Mouse (Mus musculus) gastrocnemius, adult 8-10 months (tissue): ENCODE measurements around the gene Fkbp11. TPM values are rescaled to one million over a fixed set of nuclear protein-coding genes. Genes with fewer than 3 reads are reported as not detected.
"Not testable (repeated sequence)": the region's sequence is repeated elsewhere in the genome, so short reads cannot be mapped to it uniquely, and the experiment has no call there.

Experiments used
- DNase-seq, 2 experiments: peaks; one replicate each; pipeline ENCODE4 v3.0.0; 2022; ENCODE audit warnings: low spot score in 2 of 2
- total RNA-seq, 4 experiments: library from RNA; stranded (reverse); gene quantifications; 2 replicates each; pipeline ENCODE4 v1.2.4; 2022

The Fkbp11 gene
- under 1 TPM in 3 of 4 experiments, not detected in 1; 0.43 to 0.92 (median 0.72) TPM for total RNA-seq

DNA sequence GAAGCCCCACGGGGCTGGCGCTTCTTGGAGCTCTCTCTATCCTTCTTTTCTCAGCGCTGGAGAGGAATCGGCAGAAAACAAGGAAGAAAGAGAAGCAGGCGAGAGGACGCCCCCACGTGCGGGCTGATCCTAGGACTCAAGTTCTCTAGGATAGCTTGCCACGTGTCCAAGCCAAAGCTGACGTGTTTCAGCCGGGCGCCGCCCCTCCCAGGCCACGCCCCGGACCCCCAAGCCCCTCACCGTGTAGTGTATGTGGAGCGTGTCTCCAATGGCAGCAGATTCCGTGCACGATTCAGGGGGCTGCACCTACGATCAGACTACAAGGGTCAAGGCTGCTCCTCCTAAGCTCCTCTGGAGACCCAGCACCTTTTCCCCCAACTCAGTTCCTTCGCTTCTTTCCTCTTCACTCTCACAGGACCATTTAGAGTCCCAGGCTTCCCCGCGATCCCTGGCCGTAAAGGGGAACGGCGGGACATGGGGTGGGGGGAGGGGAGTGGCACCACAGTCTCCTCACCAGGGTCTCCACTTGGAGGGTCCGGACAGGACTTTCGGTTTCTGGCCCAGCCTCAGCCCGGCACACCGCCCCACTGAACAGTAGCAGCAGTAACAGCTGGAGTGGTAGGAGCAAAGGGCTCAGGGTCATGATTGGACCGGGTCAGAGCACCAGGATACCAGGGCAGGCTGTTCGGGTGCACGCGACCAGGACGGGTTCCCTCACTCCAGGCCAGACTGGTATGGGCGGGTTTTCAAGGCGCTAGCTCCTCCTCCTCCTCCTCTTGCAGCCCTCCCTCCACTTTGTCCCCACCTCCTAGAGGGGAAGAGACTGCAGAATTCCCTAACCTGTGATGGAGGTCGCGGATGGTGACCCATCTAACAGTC is at the start of gene Fkbp11:
Gene Fkbp11 (minus strand): TSS at position 756 of the 879 bp plus-strand sequence.
- peak in 1 of 2 experiments; percentile 27 for DNase-seq

DNA sequence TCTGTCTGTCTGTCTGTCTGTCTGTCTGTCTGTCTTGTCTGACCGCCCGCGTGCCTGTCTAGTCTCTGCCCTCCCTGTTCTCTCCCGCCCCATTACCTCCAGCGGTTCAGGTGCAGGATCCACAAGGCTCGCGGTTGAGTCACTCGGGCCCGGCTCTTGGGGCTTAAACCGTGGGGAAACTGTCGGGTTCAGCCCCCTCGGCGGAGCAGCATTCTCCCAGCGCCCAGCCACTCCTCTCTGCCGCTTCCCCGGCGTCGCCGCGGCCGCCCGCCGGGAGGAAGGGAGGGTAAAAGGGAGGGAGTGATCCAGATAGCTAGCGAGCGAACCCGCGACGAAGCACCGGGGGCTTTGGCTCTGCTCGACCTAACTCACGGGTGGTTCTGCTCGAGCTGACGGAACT is 49.8 kb upstream of the Fkbp11 start, which contains the start of gene Wnt10b:
Gene Wnt10b (minus strand): TSS at position 389 of the 400 bp plus-strand sequence.
- DNase-seq: no peak

DNA sequence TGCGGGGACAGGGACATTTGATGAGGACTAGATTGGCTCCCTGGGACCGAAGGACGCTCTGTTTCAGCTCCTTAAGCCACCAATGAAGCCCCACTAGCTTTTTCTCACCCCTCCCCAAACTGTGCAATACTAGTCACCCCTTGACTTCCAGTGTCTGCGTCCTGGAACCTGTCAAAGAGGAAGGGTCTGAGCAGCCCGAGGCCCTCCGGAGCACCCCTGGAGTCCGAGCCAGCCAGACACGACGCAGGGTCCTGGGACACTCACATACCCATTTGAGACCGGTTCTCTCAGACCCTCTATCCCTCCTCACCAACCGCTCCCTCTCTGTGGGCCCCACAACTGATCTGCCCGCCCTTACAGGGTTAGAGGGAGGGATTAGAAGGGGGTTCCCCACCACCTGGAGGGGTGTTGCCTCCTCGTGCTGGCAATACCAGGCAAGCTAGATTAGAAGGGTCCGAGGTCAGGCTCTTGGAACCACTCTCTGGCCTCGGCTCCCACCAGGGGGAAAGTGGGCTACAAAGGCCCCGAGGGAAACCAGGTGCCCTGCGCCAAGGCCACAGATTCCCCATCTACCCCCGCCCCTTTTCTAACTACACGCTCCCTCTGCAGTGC is 49.1 kb upstream of the Fkbp11 start:
- no peak for DNase-seq

DNA sequence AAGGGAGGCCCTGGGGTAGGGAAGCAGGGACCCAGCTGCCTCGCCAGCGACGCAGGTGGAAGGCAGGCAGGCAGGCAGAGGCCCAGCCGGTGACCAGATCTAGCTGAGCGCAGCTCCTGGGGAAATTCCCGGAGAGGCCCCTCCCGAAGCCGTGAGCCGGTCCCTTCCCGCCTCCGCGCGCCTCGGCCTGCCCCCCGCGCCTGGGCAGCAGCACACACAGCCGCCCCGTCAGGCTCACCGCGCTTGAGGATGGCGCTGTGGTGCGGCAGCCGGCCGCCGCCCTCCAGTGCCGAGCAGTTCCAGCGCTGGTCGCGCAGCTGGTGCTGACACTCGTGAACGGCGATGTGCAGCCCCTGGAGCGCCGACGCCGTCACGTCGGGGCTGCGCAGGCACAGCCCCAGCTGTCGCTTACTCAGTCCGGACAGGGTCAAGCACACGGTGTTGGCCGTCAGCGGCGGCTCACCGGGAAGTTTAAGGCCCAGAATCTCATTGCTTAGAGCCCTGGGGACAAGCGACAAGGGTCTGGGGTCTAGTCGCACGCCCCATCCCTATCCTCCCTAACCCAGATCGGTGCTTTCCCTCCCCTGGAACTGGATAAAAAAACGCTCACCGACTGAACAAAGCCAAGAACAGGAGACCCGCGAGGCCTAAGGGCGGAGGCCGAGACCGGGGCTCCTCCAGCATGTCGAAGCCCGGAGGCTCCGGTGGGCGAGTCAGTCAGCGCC is 48.4 kb upstream of the Fkbp11 start:
- no peak for DNase-seq

DNA sequence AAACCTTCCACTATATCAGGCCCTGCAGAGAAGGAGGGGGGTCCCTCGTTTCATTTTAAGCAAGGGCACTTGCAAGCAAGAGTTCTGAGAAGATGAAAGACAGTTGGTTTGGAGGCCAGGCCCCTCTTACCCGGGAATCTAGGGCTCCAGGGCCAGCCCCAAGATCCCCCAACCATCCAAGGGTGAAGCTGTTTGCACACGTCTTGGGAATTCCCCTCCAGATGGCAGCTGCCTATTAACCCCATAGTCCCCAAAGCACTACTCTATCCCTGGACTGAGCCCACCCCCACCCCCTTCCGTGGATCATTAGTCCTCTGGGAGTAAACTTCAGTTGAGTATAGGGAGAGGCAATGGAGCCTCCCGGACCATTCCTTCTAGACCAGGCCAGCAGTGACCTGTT is 47.5 kb upstream of the Fkbp11 start:
- DNase-seq: no peak

DNA sequence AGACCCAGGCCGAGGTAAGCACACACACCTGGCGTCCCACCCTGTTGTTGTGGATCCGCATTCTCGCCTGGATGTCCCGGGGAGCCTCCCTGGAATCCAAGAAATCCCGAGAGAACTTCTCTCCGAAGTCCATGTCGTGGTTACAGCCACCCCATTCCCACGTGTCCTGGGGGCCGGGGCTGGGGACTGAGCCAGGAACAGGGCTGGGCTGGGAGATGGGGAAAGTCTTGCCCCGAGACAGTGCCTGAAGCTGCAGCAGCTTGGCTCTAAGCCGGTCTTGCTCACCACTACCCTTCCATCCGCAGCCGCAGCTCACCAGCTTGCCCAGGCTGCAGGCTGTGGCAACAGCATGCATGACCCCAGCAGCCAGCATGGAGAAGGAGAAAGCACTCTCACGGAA is 46.1 kb upstream of the Fkbp11 start:
- DNase-seq: no peak

DNA sequence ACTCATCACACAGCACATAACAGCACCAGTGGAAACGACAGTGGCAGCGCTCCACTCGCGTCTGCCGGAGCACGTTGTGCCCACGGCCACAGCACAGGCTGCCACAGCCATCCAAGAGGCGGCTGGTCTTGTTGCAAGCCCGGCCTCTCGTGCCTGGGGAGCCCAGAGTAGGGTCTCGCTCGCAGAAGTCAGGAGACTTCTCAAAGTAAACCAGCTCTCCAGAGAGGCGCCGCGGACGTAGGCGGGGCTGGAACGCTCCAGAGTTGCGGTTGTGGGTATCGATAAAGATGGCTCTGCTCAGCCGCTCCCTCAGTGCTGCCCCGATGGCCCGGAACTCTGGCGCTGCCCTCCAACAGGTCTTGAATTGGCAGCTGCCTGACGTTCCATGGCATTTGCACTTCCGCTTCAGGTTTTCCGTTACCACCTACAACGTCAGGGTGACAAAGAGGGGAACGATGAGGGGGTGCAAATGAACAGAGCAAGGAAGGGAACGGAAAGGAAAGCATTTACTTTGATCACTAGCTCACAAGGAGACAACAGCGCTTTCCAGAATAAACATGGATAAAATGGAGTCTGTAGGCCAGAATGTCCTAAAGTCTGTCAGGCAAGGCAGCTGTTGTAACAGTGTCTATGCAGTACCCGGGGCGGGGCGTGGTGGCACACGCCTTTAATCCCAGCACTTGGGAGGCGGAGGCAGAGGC is 44.7 kb upstream of the Fkbp11 start:
- no peak for DNase-seq

DNA sequence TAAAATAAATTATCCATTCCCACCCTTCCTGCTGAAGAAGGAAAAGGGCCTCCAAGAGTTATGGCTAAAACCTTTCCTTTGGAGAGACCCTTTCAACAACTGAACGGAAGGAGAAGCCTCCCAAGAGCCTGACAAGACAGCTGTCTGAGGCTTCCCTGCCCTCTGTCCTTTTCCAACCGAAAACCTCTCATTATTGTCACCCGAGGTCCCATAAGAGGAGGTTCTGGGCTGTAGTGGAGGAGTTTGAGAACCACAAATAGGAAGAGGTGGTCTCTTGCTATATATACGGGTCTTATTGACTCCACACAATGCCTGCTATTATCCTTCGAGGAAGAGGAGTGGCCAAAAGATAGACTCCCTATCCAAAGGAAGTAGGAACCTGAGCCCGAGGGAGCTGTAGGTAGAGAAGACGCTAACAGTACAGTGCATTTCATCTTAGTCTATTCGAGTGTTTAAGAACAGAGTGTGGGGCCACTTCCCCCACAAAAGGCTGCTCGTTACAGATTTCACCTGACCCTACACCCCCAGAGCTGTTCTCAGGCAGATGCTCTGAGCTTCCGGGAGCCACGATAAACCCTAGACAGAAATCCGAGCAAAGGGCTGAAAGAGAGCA is 43.9 kb upstream of the Fkbp11 start:
- DNase-seq: no peak

DNA sequence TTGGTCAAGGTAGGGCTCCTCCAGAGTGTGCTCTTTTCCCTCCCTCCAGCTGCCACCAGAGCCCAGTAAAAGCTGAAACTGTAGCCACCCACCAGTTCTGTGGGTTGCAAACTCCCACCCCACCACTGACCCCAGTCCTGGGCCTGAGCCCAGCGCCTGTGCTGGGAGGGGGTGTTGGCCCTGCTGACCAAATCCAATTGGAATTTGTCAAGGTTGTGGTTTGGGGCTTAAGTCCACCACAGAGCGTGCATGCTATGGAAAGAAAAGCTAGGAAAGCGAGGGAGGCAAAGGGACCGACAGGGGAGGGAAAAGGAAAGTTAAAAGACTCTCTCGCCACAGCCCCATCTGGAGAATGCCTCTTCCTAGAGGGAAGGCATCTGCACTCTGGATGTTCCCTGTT is 40.3 kb upstream of the Fkbp11 start:
- DNase-seq: no peak

DNA sequence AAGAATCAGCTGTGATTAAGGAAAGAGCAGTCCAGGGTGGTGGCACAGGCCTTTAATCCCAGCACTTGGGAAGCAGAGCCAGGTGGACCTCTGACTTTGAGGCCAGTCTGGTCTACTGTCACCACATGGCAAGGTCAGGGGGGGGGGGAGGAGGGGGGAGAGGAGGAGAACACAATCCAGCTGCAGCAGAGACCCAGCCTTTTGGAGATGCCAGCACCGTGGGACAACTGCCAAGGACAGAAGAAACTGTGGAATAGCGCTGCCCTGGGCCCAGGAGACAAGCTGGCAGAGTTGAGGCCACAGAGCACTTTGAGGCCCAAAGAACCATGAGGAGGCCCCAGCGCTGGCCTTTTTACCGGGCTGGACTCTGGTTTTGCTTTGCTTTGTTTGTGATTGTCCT is 37.9 kb upstream of the Fkbp11 start:
- no peak for DNase-seq

DNA sequence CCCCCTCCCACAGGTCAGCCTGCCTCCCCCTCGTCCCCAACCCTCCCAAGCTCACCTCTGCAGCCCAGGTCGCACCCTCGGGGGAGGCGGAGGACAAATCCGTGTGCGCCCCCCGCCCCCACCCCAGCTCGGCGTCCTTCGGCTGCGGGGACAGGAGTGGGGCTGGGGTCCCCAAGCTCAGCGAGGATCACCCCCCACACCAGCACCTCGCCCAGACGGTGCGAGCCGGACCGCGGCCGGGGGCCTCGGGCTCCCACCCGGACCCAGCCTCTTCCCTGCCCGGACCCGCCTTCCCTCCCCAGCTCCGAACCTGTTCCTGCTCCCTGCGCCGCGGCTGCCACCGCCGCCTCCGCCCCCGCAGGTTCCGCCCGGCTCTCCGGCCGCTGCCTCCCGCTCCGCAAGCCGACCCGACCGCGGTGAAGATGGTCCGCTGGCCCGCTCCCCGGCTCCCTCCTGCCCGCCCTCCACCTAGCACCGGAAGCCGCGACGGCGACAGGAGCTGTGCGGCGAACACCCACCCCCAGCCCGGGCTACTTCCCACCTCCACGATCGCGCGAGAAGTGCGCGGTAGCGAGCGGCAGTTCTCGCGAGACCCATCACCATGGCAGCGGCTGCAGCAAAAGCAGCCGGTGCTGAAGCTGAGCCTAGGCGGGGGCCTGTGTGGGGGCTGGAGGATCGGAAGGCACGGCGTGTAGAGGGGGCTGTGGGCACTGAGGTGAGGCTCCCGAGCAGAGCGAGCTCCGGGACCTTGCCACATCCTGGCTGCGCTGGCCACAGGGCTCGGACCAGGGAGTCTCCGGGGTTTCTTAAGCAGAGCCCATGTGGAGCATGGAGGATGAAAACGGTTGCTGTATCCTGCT is 34.9 kb upstream of the Fkbp11 start, which contains the start of gene Arf3:
Gene Arf3 (minus strand): TSS at position 545 of the 860 bp plus-strand sequence.
- DNase-seq: peak; percentile 88 to 91

DNA sequence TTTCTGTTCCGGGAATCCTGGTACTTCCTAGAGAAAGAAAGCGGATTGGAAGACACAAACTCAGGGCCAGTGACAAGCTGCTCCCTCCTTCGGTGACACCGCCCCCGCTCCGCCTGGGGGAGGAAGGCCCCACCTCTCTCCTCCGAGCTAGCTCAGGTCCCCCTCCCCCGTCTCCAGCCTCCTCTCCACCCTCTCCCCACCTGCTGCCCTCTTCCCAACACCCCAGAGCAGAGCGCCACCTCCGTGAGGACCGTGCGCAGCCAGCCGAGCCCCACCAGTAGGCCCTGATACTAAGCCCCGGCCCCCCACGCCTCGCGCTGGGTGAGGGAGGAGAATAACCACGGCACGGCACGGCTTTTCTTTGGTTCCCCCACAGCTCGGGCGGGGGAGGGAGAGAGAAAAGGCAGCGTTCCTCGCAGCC is 34.2 kb upstream of the Fkbp11 start:
- peak in 1 of 2 experiments; percentile 12 for DNase-seq

DNA sequence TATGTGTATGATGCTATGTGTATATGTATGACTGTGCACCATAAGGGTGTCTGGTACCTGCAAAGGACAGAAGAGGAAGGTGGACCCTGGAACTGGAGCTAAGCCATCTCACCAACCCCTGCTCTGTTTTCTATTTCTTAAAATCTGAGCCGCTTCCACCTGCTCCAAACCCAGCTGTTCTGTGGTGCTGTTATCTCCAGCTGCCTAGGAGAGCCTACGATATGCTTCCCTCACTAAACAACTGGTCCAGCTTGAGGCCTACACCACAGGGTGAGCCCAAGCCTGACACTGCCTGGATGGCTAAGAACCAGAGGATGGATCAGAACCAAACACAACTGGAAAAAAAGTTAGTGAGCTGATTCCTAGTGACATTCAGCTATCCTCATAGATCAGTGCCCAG is 26.1 kb upstream of the Fkbp11 start:
- DNase-seq: no peak

DNA sequence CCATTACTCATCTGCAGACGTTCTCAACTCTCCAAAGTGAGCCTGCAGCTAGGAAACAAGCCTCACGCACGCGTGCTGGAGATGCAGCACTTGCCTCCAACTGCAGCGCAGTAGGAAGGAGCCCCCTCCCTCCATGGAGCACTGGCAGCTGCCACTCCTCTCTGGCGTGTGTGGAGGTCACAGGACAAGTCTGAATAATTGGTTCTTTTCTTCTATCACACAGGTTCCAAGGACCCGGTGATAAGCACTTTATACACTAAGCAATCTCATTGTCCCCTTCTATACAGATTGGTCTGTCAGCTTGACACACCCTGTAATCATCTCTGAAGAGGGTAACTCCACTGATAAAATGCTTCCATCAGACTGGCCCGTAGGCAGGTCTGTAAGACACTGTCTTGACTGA is 25.0 kb upstream of the Fkbp11 start:
- no peak for DNase-seq

DNA sequence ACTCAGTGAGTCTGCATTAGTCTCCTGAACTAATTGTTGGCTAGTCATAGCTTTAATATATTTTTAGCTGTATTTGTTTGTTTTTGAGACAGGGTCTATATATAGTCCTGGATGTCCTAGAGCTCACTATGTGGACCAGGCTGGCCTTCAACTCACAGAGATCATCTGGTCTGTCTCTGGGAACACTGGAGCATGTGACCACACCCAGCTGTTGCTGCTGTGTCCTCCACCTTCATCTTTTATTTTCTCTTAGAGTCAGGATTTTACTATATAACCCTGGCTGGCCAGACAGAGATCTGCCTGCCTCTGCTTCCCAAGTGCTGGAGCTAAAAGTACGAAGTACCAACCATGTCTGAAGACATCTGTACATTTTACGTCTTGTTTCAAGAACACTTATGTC is 21.1 kb upstream of the Fkbp11 start:
- no peak for DNase-seq

DNA sequence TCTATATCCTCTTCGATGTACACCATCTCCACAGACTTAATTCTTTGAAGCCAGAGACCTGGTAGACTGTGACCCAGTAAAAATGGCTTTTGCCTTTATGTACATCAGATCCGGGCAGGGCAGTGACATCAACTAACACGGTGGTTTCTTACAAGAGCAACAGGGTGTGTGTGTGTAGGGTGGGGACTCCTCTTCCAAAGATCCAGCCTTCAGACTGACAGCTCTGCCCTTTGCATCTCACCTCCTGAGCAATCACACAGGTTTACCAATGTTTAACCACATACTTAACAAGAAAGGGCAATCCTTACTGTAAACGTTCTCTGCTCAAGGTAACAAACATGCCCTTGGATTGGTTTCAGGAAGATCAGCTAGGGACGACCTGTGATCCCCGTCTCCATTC is 19.3 kb upstream of the Fkbp11 start:
- no peak for DNase-seq

DNA sequence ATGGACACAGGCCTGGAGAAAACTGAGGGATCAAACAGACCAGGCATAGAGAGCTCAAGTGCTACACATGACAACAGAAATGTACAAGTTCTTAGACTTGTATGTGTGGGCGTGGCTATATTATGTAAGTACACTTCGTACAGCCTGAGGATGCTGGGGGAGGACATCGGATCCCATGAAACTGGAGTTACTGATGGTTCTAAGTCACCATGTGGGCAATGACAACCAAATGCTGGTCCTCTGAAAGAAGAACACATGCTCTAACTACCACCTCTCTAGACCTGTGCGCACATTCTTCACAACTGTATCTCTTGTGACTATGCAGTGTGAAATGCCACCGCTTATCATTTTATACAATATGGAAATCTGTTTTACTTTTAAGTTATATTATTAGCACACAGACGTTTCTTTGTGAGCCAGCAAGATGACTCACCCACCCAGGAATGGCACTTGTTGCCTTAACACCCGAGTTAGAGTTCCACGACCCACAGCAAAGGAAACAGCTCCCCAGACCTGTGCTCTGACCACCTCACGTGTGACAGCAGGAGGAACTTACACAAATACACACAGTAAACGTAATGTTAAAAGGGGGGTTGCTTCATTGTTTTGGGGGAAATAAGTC is 18.5 kb upstream of the Fkbp11 start:
- DNase-seq: no peak

DNA sequence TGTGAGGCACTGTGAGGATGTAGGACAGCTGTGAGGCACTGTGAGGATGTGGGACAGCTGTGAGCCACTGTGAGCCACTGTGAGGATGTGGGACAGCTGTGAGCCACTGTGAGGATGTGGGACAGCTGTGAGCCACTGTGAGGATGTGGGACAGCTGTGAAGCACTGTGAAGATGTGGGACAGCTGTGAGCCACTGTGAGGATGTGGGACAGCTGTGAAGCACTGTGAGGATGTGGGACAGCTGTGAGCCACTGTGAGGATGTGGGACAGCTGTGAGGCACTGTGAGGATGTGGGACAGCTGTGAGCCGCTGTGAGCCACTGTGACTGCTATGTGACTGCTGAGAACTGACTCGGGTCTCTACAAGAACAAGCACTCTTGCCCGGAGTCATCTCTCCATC is 15.9 kb upstream of the Fkbp11 start:
- DNase-seq: not testable (repeated sequence)

DNA sequence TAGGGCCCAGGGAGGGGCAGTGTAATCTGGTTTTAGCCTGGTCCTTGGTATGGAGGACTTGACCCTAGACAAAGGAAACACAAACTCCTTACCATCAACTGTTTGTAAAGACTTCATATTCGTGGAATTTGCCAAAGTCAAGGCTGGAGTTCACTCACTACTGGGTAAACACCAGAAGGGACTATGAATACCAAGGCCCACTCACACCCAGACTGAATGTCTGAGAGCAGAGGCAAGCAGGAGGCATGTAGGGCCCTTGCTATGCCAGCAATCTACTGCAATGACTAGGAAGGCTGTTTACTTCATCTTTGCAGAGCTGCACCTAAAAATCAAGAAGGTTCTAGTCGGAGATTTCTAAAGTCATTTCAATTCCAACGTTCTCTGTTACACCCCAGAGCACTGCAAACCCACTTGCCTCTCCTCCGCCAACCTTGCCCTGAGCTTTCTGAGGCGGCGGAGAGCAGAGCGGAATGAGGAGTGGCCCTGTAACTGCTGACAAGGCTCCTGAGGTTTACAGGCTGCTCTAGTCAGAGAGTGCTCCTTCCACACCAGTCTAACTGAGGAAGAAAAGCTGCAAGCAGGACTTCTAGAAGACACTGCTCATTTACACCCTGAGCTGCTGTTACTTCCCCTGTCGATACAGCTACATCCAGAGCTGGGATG is 14.9 kb upstream of the Fkbp11 start:
- no peak for DNase-seq
